Mouse (Mus musculus) liver, postnatal 0 days (tissue): ENCODE measurements around the gene Amz1. TPM values are rescaled to one million over a fixed set of nuclear protein-coding genes. Genes with fewer than 3 reads are reported as not detected.

Experiments used
- ATAC-seq: fragments of 200-750 bp; cut with Nextera tagmentation; 2 replicates; pipeline ENCODE4 v1.8.0; 2017; ENCODE audit warnings: mild to moderate bottlenecking, moderate library complexity
- DNase-seq: peaks from one replicate; pipeline ENCODE4 v3.0.0-alpha.2; 2016
- H3K27ac ChIP-seq: fragments of 300-500 bp; sonication (generic); 2 replicates; pipeline ENCODE4 v1.5.1; 2014; ENCODE audit warnings: antibody characterized with exemption, moderate library complexity, mild to moderate bottlenecking, low read depth
- H3K27me3 ChIP-seq: fragments of 300-500 bp; sonication (generic); 2 replicates; pipeline ENCODE4 v1.6.1; 2014; ENCODE audit warnings: low read length, control low read depth, mixed read lengths; ENCODE audit not compliant: insufficient read depth
- H3K36me3 ChIP-seq: fragments of 300-500 bp; sonication (generic); replicated peaks from 2 replicates; pipeline ENCODE4 v1.6.1; 2014; ENCODE audit warnings: mild to moderate bottlenecking, control low read depth, low read length, moderate library complexity, mixed read lengths; ENCODE audit not compliant: insufficient read depth
- H3K4me1 ChIP-seq: fragments of 300-500 bp; sonication (generic); 2 replicates; pipeline ENCODE4 v1.6.1; 2014; ENCODE audit warnings: antibody characterized with exemption, mild to moderate bottlenecking, control low read depth; ENCODE audit not compliant: insufficient read depth
- H3K4me2 ChIP-seq: fragments of 300-500 bp; sonication (generic); 2 replicates; pipeline ENCODE4 v1.6.1; 2014; ENCODE audit warnings: low read depth, mild to moderate bottlenecking, low read length, moderate library complexity, mixed read lengths
- H3K4me3 ChIP-seq: fragments of 300-500 bp; sonication (generic); 2 replicates; pipeline ENCODE4 v1.5.1; 2014; ENCODE audit warnings: low read depth, low read length
- H3K9ac ChIP-seq: fragments of 300-500 bp; sonication (generic); replicated peaks from 2 replicates; pipeline ENCODE4 v1.6.1; 2014; ENCODE audit warnings: mild to moderate bottlenecking, moderate library complexity
- H3K9me3 ChIP-seq: fragments of 300-500 bp; sonication (generic); 2 replicates; pipeline ENCODE4 v1.6.1; 2016; ENCODE audit warnings: mild to moderate bottlenecking, control low read depth, low read length, mixed read lengths
- CTCF ChIP-seq: sonication (generic); IDR thresholded peaks from 2 replicates; pipeline ENCODE4 v1.5.1; 2016; ENCODE audit warnings: antibody characterized with exemption, low read depth
- EP300 ChIP-seq: IDR thresholded peaks from 2 replicates; pipeline ENCODE4 v1.6.1; 2016; ENCODE audit warnings: antibody characterized with exemption, low read depth, mild to moderate bottlenecking
- WGBS: fragments of 180-500 bp; shearing (Covaris S2); extraction: QIAGEN DNeasy Blood & Tissue Kit; methylation state at CpG from one replicate; pipeline ENCODE4 v1.1.7; 2014; ENCODE audit not compliant: insufficient replicate concordance; 5-methylcytosine and 5-hydroxymethylcytosine counted together
- polyA plus RNA-seq: library from polyadenylated mRNA; unstranded; fragments of >200 nt; fragmentation: Nextera tagmentation; extraction: Ambion mirVana; gene quantifications from 2 replicates; pipeline ENCODE4 v1.2.1, GENCODE M21; 2015

Gene Amz1
- polyA plus RNA-seq, 1 experiment from 2014 or later: 2.2 TPM

GRCm38 (mm10) chr5:140711040-140711439, 12.9 kb upstream of the Amz1 start:
- Histone ChIP-seq H3K27me3 (no peaks in the 10 kb centered on the region), H3K4me3 (no peak overlapping the region), H3K27ac (no peak overlapping the region), H3K4me1 (peaks cover 2% of the 10 kb centered on the region), H3K9ac (no peak overlapping the region), H3K36me3 (peaks cover 52% of the 10 kb centered on the region), H3K4me2 (no peak overlapping the region), H3K9me3 (no peaks in the 10 kb centered on the region)
- WGBS: 77% methylated on average over 5 of the region's 5 CpGs
- DNase-seq (no peak), ATAC-seq (no peak)
- TF ChIP-seq EP300 (no peak), CTCF (no peak)

DNA sequence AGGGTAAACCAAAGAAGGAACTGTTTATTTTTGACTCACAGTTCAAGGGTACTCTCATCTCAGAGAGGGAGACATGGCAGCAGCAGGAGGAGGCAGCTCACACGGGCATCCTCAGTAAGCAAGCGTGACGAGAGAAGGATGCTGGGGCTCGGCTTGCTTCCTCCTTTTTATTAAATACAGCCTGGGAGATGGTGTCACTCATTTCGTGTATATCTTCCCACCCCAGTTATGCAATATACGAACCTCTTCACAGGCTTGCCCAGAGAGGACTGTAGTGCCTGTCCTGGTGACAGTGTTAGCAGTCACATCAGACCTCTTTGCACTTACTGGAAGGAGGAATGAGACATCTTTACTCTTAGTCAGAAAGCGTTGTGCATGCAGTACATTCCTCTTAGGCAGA, 3.2 kb upstream of the Amz1 start:
- Histone ChIP-seq H3K27ac (no peak overlapping the region), H3K4me3 (no peak overlapping the region), H3K4me2 (no peak overlapping the region), H3K27me3 (no peaks in the 10 kb centered on the region), H3K9me3 (no peaks in the 10 kb centered on the region), H3K9ac (no peak overlapping the region), H3K4me1 (no peaks in the 10 kb centered on the region), H3K36me3 (peaks cover 21% of the 10 kb centered on the region)
- DNase-seq: no peak
- TF ChIP-seq CTCF: no peak
- TF ChIP-seq EP300: no peak
- ATAC-seq: no peak
- WGBS: 43% methylated on average over 7 of the region's 7 CpGs

- Histone ChIP-seq H3K4me3 (no peak overlapping the region), H3K9me3 (no peaks in the 10 kb centered on the region), H3K27me3 (no peaks in the 10 kb centered on the region), H3K27ac (no peak overlapping the region), H3K4me2 (no peak overlapping the region), H3K9ac (no peak overlapping the region), H3K36me3 (peaks cover 14% of the 10 kb centered on the region), H3K4me1 (no peaks in the 10 kb centered on the region)
- 62% methylated on average over 3 of the region's 3 CpGs for WGBS
- ATAC-seq (no peak), DNase-seq (no peak)
- TF ChIP-seq CTCF: no peak
- no peak for TF ChIP-seq EP300
These were observed 1.8 kb upstream of the Amz1 start for GRCm38 (mm10) chr5:140722121-140722520.

DNA sequence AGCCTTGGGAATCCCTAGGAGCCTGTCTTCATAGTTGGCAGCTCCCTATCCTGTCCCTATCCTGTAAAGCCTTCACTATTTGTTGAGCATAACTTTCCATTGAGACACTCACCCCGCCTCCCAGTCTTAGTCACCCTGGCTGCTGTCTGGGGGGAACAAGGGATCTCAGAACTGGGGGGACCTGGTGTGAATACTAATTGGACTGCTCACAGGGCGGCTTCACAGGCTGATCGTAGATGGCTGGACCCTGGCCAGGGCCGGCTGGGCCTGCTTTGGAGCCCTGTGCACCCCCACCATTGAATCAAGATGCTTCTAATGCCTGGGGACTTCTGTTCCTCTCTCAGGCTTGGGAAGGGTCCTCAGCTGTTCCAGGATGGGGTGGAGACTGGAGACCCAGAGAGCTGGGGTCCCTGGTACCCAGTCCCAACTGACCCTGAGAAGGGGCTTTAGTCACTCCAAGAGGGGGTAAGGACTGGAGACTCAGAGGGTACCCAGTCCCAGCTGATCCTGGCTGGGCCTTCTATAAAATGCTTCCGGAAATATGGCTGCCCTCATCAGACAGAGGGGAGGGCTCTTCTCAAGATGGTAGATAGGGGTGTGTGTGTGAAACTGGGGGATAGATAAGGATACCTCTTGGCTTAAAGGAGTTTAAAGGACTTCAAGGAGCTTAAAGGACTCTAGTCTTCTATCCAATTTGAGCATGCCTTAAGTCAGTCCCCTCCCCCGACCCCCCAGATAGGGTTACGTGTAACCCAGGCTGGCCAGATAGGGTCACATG, 2.3 kb downstream of the Amz1 start:
- no peak overlapping the region for H3K4me3 ChIP-seq
- H3K4me1 ChIP-seq: no peaks in the 10 kb centered on the region
- no peaks in the 10 kb centered on the region for H3K36me3 ChIP-seq
- no peaks in the 10 kb centered on the region for H3K9me3 ChIP-seq
- H3K9ac ChIP-seq: no peak overlapping the region
- 74% methylated on average over 7 of the region's 7 CpGs for WGBS
- TF ChIP-seq EP300 (no peak), CTCF (no peak)
- H3K27ac ChIP-seq: no peak overlapping the region
- no peaks in the 10 kb centered on the region for H3K27me3 ChIP-seq
- H3K4me2 ChIP-seq: no peak overlapping the region
- no peak for DNase-seq
- ATAC-seq: no peak

DNA sequence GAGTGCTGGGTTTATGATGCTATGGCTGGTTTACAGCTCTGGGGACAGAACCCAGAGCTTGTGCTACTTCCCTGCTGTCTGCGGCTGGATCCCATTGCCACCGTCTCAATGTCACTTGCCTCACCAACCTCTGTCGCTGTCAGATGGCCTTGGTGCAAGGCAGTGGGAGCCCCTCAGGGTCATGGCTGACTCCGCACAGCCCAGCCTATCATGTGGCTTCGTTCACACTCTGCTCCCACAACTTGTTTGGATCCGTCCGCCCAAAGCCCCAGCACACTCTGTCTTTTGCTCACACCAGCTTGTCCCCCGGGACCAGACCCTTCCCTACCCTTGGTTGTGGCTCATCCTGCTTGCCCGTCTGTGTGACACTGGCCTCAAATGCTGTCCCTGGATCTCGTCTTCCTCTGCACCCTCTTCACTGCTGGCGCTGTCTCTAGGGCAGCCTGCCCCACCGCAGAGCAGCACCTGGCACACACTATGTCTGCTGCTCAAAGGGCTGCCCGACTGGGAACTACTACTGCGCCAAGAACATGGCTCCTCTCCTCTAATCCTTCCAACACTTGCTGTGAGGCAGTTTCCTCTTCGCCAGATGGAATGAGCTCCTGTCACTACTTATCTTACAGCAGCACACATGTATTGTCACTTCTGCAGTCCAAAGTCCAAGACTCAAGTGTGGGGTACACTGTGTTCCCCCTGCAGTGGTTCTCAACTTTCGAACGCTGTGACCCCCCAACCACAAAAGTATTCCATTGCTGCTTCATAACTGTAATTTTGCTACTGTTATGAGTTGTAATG, 3.2 kb downstream of the Amz1 start:
- 0 out of 2 replicates have a peak, but pooled peaks have one; percentile 27 for ATAC-seq
- no peak overlapping the region for H3K4me3 ChIP-seq
- DNase-seq: no peak
- TF ChIP-seq CTCF: no peak
- TF ChIP-seq EP300: no peak
- WGBS: 74% methylated on average over 17 of the region's 17 CpGs
- H3K9ac ChIP-seq: no peak overlapping the region
- no peaks in the 10 kb centered on the region for H3K36me3 ChIP-seq
- no peak overlapping the region for H3K27ac ChIP-seq
- H3K27me3 ChIP-seq: no peaks in the 10 kb centered on the region
- no peaks in the 10 kb centered on the region for H3K9me3 ChIP-seq
- H3K4me1 ChIP-seq: no peaks in the 10 kb centered on the region
- no peak overlapping the region for H3K4me2 ChIP-seq

DNA sequence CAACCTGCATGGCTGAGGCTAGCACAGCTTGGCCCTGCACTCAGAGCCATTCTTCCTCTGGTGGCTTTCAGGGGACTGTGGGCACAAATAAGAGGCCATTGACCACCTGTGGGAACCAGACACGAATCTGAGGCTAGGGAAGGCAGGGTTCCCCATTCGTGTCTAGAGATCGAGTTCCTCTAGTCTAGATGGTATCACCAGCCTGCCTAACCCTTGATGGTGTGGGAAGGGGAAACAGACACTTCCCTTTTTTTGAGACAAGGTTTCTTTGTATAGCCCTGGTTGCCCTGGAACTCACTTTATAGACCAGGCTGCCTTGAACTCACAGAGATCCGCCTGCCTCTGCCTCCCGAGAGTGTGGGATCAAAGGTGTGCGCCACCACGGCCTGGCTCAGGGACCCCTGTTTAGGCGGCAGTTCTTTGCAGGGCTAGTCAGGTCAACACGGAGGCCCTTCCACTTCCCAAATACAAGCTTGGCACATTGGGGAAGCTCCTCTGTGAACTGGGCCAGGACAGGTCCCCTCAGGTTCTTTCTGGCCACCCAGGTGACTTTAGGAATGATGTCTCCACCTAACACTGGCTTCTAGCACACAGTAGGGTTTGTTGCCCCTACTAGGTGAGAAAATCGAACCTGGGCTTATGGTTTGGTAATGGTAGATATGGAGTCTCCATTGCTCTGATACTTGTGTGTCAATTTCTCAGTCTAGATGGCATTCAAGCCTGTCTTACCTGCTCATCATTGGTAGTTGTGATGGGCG, 7.3 kb downstream of the Amz1 start:
- Histone ChIP-seq H3K36me3 (no peaks in the 10 kb centered on the region), H3K27me3 (peaks cover 14% of the 10 kb centered on the region), H3K9me3 (no peaks in the 10 kb centered on the region), H3K4me3 (no peak overlapping the region), H3K4me2 (no peak overlapping the region), H3K4me1 (peaks cover 11% of the 10 kb centered on the region), H3K27ac (0 out of 2 replicates have a peak overlapping the region, but pooled peaks have one; percentile 11), H3K9ac (no peak overlapping the region)
- TF ChIP-seq CTCF (no peak), EP300 (no peak)
- 51% methylated on average over 11 of the region's 11 CpGs for WGBS
- DNase-seq (no peak), ATAC-seq (no peak)
